Mouse (Mus musculus) cerebellum, adult 11 months (tissue): Measurements from ENCODE around the gene Gas6.

ENCODE experiments used
- DNase-seq: peaks from one replicate; pipeline ENCODE4 v3.0.0; 2022

The Gas6 gene

GRCm38 (mm10) chr8:13504894-13505674 lies 10.8 kb upstream of the Gas6 start:
- no peak for DNase-seq

GRCm38 (mm10) chr8:13503936-13504606 lies 9.8 kb upstream of the Gas6 start:
- DNase-seq, result no peak

- DNase-seq, result no peak
These were observed 6.9 kb upstream of the Gas6 start for GRCm38 (mm10) chr8:13501221-13501620.

GRCm38 (mm10) chr8:13493011-13493410 lies 1.3 kb downstream of the Gas6 start:
- DNase-seq, result peak; percentile 40

GRCm38 (mm10) chr8:13492198-13492995 lies 1.9 kb downstream of the Gas6 start:
- DNase-seq, result no peak

- no peak for DNase-seq
These were observed 2.7 kb downstream of the Gas6 start for GRCm38 (mm10) chr8:13491491-13492010.

GRCm38 (mm10) chr8:13489986-13490910 lies 4.0 kb downstream of the Gas6 start:
- DNase-seq, result no peak

- no peak for DNase-seq
These were observed 4.9 kb downstream of the Gas6 start for GRCm38 (mm10) chr8:13489351-13489750.

GRCm38 (mm10) chr8:13483191-13483590 lies 11.1 kb downstream of the Gas6 start:
- DNase-seq, result no peak

GRCm38 (mm10) chr8:13482101-13482801 lies 12.0 kb downstream of the Gas6 start:
- no peak for DNase-seq

- no peak for DNase-seq
These were observed 12.7 kb downstream of the Gas6 start for GRCm38 (mm10) chr8:13481596-13481995.

GRCm38 (mm10) chr8:13481089-13481554 lies 13.2 kb downstream of the Gas6 start:
- no peak for DNase-seq

- DNase-seq, result no peak
These were observed 18.4 kb downstream of the Gas6 start for GRCm38 (mm10) chr8:13475892-13476291.

- DNase-seq, result no peak
These were observed 22.0 kb downstream of the Gas6 start for GRCm38 (mm10) chr8:13472284-13472683.

- no peak for DNase-seq
These were observed 22.8 kb downstream of the Gas6 start for GRCm38 (mm10) chr8:13471484-13471883.

- DNase-seq, result no peak
These were observed 25.6 kb downstream of the Gas6 start for GRCm38 (mm10) chr8:13468737-13469136.

- DNase-seq, result no peak
These were observed 27.3 kb downstream of the Gas6 start for GRCm38 (mm10) chr8:13466989-13467388.

GRCm38 (mm10) chr8:13465324-13465723 lies 29.0 kb downstream of the Gas6 start:
- DNase-seq, result no peak

- DNase-seq, result no peak
These were observed 31.9 kb downstream of the Gas6 start for GRCm38 (mm10) chr8:13462392-13462791.

- DNase-seq, result peak; percentile 67
These were observed 32.4 kb downstream of the Gas6 start for GRCm38 (mm10) chr8:13461843-13462242.

- no peak for DNase-seq
These were observed 33.1 kb downstream of the Gas6 start for GRCm38 (mm10) chr8:13461085-13461765.
